Mouse (Mus musculus): ENCODE measurements around the gene Stk32c.

The Stk32c gene

GRCm38 (mm10) chr7:139139921-139140461 lies 73.1 kb downstream of the Stk32c start:
- peak; percentile 84 for DNase-seq (ENCODE audit: low spot score)

- DNase-seq (ENCODE audit: low spot score): peak; percentile 35
These were observed 76.1 kb downstream of the Stk32c start for GRCm38 (mm10) chr7:139136906-139137491.

- DNase-seq (ENCODE audit: low spot score): no peak
These were observed 77.9 kb downstream of the Stk32c start for GRCm38 (mm10) chr7:139135236-139135635.

DNA sequence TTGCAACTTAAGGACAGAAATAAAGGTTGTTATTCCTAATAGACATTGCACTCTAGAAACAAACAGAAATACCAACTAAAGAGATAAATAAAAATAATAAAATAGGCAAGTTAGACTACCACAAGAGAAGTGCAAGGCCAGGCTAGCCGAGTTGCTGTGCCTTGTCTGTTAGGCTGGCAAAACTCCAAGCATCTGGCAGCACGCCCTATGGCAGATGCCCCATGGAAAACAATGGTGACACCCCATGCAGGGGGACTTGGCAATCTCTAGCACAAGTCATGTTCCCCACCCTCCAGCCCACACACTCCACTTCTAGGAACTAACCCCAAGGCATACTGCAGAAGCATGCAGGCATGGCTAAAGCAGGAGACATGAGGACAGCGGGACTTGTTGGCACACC lies 79.7 kb downstream of the Stk32c start:
- no peak for DNase-seq (ENCODE audit: low spot score)

DNA sequence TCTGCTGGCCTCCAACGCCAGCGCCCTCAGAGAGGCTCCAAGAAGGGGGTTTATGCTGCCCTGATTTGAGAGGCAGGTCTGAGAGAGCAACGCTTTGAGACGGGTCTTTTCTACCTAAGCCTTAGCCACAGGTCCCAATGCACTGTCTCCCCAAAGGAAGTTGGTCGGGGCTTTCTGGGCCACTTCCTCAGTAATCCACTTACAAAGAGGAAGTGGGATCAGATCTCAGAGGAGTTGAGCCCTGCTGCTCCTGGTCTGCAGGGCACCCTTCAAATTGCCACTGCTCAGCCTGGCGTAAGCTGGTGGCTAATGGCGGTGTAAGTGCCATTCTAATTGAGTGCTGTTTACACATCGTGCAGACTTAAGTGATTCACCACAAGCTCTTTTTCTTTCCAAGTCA lies 81.6 kb downstream of the Stk32c start:
- DNase-seq (ENCODE audit: low spot score): no peak

GRCm38 (mm10) chr7:139130361-139130760 lies 82.7 kb downstream of the Stk32c start:
- DNase-seq (ENCODE audit: low spot score): no peak

- DNase-seq (ENCODE audit: low spot score): no peak
These were observed 84.1 kb downstream of the Stk32c start for GRCm38 (mm10) chr7:139128994-139129393.

- DNase-seq (ENCODE audit: low spot score): no peak
These were observed 86.6 kb downstream of the Stk32c start for GRCm38 (mm10) chr7:139126549-139126948.

DNA sequence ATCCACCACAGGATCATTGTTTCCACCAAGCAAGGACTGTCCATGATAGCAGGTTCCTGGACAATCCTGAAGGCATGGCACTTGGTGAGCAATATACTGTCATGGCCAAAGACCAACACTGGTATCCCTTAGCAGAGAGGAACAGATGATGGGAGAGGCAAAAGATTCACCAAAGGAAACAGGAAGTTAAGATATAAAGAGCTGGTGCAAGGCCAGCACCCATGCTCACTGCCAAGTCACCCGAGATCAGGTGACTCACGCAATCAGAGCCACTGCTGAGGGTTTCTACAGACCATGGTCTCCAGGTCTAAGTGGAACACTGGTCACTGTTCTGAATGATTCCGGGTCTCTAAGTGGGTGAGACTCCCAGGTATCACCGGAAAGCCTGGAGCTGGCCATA lies 87.2 kb downstream of the Stk32c start:
- DNase-seq (ENCODE audit: low spot score): no peak

- DNase-seq (ENCODE audit: low spot score): no peak
These were observed 93.3 kb downstream of the Stk32c start for GRCm38 (mm10) chr7:139119775-139120153.

- DNase-seq (ENCODE audit: low spot score): peak; percentile 91
These were observed 93.8 kb downstream of the Stk32c start for GRCm38 (mm10) chr7:139119152-139119774.

GRCm38 (mm10) chr7:139107908-139108650 lies 105.0 kb downstream of the Stk32c start:
- DNase-seq (ENCODE audit: low spot score): no peak

DNA sequence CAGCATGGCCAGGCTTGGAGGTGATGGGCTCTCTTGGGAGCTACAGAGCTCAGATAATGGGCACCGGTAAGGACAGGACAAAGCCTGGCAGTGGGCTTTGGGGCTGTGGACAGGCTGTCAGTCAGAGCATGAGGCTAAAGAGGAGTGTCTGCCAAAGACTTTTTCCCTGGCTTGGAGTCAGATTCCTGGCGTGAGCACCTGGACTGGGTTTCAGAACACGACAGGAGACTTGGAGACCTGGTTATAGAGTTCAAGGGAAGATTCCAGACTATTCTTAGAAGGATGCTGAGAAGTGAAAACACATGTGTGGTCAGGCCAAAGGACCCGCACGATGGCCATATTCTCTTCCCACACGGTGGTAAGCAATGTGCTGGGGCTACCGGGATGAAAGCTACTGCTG lies 107.4 kb downstream of the Stk32c start:
- no peak for DNase-seq (ENCODE audit: low spot score)

DNA sequence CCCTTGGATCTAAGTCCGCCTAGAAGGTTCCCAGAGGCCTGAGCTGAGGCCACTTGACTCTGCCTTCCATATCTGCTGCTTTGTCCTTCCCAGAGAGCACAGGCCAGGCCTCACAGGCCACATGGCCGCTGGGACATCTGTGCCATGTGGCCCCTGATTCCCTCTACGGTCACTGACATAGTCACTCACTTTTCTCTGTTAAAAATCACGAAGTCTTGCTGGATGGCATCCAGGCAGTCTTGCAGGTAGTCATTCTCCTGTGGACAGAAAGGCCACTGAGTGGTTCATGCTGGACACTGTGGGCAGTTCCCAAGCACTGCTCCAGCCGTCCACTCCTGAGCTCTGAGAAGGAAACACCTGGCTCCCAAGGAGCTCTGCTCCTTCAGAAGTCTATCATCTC lies 108.0 kb downstream of the Stk32c start:
- no peak for DNase-seq (ENCODE audit: low spot score)

GRCm38 (mm10) chr7:139103960-139104381 lies 109.1 kb downstream of the Stk32c start:
- peak; percentile 62 for DNase-seq (ENCODE audit: low spot score)

GRCm38 (mm10) chr7:139101826-139102225 lies 111.3 kb downstream of the Stk32c start:
- no peak for DNase-seq (ENCODE audit: low spot score)

- DNase-seq (ENCODE audit: low spot score): no peak
These were observed 111.8 kb downstream of the Stk32c start for GRCm38 (mm10) chr7:139101286-139101804.

GRCm38 (mm10) chr7:139100531-139101095 lies 112.5 kb downstream of the Stk32c start:
- DNase-seq (ENCODE audit: low spot score): no peak

DNA sequence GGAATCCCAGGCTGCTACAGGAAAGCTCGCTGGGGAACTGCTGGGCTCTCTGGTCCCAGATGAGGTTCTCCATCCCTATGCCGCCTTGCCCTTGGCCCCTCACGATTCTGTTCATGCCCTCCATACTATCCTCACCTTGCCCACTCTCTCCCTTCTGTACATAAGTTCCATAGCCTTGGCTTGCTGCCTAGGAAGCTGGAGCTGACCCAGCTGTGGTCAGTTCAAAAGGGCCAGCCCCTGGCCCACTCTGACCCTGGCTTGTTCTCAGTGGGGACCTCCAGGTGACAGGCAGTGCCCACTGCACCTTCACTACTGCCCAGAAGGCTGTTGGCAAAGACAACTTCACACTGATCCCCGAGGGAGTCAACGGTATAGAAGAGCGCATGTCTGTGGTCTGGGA lies 116.7 kb downstream of the Stk32c start:
- DNase-seq (ENCODE audit: low spot score): no peak

- DNase-seq (ENCODE audit: low spot score): no peak
These were observed 117.8 kb downstream of the Stk32c start for GRCm38 (mm10) chr7:139095282-139095681.

DNA sequence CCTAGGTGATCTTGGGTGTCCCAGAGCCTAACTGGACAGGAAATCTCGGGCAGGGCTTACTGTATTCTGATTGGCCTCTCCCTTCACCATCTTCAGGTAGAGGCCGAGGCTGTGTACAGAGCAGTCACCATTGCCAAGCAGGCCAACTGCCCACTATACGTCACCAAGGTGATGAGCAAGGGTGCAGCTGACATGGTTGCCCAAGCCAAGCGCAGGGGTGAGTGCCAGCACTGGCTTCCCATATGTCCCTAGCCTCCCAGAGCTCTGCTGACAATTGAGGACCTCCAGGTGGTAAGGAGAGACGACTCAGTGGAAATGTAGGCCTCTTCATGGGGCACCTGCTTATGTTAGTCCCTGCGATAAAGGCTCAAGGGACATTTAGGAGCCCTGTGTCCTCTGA lies 118.3 kb downstream of the Stk32c start:
- no peak for DNase-seq (ENCODE audit: low spot score)

- DNase-seq (ENCODE audit: low spot score): no peak
These were observed 119.3 kb downstream of the Stk32c start for GRCm38 (mm10) chr7:139093781-139094180.

- no peak for DNase-seq (ENCODE audit: low spot score)
These were observed 120.0 kb downstream of the Stk32c start for GRCm38 (mm10) chr7:139093124-139093523.

Data from embryo, embryonic 10 days (tissue).